Mouse (Mus musculus) thymus, postnatal 4 days (tissue): ENCODE measurements around the gene Serbp1.
"Not testable (repeated sequence)": the region's sequence is repeated elsewhere in the genome, so short reads cannot be mapped to it uniquely, and the experiment has no call there.

Source experiments
- DNase-seq: peaks from one replicate; pipeline ENCODE4 v3.0.0; 2021

The Serbp1 gene

DNA sequence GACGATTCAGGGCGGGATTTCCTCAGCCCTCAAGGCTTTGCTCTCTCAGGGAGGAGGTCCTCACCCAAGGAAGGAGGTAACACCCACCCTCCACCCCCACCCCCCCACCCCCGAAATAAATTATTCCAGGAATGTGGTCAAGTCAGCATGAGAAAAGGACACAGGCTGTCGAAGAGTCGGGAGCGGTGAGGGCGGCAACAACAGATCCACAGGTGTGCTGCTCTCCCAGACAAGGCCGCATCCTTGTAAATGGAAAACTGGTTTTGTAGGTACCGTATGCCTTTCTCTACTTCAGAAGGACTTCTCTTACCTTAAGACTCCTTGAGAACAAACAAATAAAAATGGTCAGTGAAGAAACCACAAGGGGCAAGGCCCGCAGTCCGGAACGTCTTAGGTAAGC lies at the start of gene Serbp1:
Gene Serbp1 (plus strand): TSS at position 200 of the 400 bp plus-strand sequence.
- no peak for DNase-seq

DNA sequence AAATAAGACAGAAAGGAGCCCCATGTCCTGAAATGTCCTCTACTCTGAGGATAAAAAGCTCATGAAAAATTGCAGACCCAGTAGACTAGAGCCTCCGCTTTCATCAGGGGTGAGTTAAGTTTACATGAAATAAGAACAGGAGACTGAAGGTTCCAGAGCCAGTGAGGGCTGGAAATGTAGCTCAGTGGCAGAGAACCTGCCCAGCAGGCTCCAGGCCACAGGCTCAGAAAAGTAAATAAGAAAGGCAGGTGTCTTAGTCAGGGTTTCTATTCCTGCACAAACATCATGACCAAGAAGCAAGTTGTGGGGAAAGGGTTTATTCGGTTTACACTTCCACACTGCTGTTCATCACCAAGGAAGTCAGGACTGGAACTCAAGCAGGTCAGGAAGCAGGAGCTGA lies 44.4 kb upstream of the Serbp1 start:
- no peak for DNase-seq

DNA sequence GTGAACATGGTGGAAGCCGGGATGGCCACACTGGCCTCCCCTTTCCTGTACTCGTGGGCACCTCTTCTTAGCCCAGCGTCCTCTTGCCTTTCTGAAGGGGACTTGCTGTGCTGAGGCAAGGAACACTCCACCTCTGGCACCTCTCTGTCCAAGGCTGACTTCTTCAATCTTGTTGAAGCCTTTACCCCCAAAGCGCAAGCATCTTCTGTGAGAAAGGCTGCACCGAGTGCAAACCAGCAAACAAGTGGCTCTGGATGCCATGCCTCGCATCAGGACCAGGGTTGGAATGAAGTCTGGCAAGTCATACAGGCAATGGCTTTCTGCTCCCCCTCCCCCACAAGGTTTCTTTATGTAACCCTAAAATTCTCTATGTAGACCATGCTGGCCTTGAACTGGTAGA lies 43.4 kb upstream of the Serbp1 start:
- DNase-seq = no peak

DNA sequence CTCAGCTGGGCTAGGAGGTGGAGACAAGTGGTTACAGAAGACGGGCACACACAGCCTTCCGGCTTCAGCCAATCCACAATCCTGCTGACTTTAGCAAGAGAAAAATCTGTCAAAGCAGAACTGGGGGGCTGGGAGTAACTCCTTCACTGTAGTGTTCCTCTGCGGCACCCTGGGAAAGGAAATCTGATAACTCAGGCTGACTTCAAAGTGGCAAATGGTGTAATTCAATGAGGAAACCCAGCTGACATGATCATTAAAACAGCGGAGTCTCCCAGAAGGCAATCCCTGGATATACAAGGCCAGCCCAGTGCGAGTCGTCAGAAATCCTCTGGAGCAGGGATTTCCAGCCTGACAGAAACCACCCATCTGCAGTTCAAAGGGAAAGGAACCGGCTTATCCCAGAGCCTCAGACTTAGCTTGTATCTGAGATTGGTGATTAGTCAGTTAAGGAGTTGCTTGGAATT lies 42.8 kb upstream of the Serbp1 start:
- no peak for DNase-seq

DNA sequence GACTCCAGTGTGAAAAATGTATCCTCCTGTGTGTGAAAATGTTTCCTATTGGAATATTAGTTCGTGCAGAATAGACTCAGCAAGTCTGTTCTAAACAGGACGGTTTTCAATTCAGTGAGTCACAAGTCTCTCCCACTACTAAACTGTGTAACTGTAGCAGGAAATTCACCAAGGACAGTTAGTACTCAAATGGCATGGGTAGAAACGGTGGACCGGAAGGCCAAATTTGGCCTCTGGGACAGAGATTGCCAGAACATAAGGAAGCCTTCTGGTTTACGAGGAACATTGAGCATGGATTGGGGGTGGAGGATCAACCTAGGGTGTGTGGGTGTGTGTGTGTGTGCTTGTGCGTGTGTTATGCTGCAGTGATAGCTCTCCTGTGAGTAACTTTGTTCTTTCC lies 41.2 kb upstream of the Serbp1 start:
- no peak for DNase-seq

DNA sequence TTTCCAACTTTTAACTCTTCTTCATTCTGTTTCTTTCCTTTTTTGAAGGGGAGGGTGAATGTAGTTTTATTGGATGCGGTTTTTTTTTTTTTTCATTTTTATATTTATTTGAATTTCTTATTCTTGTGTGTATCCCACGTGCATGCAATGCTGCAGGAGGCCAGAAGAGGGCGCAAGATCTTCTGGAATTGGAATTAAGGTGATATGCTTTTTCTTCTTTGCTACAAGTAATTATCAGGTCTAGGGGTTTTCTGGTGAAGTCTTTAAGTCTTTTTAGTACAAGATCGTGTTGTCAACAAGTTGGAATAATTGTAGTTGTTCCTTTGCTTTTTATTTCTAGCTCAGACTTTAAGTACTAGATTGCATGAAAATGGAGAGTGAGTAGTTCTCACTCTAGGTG lies 39.9 kb upstream of the Serbp1 start:
- DNase-seq = peak; percentile 76

DNA sequence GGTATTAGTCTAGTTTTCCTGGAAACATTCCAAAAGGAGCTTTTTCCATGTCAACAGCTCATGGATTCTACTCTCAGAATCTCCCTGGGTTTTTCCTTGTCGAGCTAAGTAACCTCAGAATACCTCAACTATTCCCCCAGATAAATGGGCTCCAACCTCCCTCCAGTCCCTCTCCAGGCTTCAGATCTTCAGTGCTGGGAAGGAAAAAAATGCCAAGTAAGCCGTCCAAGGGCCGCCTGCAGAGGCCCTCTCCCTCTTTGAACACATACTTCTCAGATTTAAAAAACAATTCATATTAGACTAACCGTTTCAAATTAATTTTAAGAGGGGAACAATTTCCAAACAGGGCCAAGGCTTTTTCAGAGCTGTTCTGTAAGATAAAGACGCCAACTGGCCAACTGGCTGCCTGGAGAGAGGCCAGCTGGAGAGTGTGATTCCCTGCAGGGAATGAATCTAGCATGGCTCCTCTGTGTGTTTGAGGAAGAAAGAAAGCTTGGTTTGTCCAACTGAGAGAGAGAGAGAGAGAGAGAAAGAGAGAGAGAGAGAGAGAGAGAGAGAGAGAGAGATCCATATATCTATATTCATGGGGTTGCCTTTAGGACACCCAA lies 37.2 kb upstream of the Serbp1 start:
- DNase-seq = no peak

DNA sequence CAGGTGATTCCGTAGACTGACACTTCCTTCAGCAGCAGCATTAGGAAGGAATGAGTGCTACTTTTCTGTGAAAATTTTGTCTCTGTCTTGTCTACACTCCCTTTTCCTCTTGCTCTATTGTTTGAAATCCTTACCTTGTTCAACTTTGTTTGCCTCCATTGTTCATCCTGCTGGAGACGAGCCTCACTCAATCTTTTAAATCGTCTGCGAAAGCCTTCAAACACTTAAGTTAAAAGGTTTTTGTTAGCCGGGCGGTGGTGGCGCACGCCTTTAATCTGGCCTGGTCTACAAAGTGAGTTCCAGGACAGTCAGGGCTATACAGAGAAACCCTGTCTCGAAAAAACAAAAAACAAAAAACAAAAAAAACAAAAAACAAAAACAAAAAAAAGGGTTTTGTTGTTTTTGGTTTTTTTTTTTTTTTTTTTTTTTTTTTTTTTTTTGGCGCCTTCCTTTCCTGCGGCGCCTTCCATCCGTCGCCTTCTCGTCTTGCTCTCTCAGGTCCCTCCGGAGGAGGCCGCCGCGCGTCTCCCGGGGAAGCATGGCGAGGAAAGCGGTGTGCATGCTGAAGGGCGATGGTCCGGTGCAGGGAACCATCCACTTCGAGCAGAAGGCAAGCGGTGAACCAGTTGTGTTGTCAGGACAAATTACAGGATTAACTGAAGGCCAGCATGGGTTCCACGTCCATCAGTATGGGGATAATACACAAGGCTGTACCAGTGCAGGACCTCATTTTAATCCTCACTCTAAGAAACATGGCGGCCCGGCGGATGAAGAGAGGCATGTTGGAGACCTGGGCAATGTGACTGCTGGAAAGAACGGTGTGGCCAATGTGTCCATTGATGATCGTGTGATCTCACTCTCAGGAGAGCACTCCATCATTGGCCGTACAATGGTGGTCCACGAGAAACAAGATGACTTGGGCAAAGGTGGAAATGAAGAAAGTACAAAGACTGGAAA lies 32.6 kb upstream of the Serbp1 start:
- no peak for DNase-seq

DNA sequence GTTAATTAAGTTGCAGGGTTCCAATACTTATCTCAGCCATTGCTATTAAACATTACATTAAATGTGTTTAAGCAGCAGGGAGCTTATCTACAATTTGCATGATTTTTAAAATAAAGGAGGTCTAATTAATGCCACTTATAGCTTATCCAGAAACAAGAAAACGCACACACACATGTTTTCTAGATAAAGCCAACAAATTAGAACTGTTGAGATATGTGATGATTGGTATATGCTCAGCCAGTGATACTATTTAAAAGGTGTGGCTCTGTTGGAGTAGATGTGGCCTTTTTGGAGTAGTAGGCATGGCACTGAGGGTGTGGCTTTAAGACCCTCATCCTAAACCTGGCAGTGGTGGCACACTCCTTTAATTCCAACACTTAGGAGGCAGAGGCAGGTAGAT lies 25.6 kb upstream of the Serbp1 start:
- no peak for DNase-seq

DNA sequence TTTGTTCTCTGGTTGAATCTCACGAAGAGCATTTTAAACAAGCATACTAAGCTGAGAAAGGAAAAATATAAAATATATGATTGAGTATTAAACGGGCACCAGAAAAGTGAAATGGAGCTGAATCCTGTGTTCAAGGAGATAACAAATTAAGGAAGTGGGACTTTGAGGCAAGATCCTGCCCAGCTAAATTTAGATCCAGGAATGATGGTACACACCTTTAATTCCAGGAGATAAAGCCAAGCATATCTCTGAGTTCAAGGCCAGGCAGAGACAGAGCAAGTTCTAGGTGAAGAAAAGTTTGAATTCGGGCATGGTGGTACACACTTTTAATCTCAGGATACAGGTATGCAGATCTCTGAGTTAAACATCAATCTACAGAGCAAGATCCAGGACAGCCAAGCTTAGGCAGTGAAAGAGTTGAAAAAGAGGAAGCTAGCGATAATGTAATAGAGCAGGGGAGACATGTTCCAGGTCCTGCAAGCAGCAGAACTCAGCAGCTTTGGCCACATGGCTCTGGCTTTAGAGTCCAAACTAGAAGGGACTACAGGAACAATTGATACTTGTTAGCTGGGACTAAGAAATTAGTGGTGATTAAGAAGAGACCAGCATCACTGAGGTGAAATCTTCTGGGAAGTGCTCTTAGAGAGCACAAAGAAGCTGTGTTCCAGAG lies 24.4 kb upstream of the Serbp1 start:
- DNase-seq = no peak

DNA sequence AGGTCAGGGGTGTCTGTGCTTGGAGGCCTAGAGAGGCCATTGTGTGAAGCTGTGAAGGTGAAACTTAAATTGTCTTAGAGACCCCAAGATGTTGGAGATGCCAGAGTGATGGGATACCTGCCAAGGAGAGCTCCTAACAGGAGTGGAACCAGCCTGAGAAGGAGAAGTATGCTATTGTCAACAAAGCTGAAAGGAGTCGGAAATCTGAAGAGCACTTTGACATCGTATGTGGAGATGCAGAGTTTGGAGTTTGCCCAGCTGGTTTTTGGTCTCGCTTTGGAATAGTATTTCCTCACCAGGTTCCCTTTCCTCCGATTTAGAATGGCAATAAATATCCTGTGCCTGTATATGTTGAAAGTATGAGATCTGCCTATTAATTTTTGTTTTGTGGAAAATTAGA lies 20.6 kb upstream of the Serbp1 start:
- no peak for DNase-seq

DNA sequence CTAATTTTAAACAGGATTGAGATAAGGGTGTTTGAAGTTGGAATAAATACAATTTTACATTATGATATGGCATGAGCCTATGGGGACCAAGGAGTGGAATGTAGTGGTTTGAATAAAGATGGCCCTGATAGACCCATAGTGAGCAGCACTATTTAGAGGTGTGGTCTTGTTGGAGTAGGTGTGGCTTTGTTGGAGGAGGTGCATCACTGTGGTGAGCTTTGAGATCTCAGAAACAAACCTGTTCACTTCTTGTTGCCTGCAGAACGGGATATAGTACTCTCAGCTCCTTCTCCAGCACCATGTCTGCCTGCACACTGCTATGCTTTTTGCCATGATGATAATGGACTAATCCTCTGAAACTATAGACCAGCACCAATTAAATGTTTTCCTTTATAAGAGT lies 20.1 kb upstream of the Serbp1 start:
- DNase-seq = no peak

DNA sequence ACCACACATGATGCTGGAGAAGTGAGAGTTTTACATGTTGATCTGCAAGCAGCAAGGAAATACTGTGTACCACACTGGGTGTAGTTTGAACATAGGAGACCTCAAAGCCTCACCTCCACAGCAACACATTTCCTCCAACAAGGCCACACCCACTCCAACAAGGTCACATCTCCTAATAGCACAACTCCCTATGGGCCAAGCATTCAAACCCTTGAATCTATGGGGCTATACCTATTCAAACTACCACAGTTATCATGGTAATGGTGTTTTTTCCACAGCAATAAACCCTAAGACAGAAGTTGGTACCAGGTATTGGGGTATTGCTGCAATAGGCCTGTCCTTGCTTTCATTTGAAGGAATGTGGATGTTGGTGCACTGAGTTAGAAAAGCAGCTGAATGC lies 19.4 kb upstream of the Serbp1 start:
- DNase-seq = no peak

DNA sequence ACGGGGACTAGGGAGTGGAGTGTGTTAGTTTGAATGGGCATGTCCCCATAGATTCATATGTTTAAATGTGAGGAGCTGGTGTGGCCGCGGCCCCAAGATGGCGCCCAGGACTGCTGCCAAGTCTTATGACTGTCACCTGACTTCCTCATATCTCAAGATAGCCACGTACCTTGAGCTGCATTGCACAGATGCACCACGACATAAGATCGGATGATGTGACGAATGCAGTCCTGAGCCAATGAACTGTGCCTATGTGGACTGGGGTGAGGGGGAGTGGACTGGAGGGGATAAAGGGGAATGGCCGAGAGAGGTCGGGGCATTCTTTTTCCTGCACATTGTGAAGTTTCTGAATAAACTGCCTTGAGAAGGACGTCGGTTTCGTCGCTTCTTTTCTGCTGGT lies 18.0 kb upstream of the Serbp1 start:
- not testable (repeated sequence) for DNase-seq

DNA sequence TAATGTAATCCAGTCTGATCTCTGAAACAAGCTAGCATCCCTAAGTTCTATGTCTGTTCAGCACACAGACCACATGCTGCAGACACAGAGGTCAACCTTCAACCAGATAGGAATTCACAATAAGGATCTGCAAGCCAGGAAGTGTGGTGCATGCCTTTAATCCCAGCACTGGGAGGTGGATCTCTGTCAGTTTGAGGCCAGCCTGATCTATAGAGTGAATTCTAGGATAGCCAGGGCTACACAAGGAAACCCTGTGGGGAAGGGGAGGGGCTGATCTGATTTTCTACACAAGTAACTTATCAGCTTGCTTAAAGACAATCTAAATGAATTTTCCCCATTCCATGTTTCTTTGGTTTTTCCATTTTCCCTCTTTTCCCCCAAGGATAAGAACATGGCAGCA lies 17.2 kb upstream of the Serbp1 start:
- no peak for DNase-seq

DNA sequence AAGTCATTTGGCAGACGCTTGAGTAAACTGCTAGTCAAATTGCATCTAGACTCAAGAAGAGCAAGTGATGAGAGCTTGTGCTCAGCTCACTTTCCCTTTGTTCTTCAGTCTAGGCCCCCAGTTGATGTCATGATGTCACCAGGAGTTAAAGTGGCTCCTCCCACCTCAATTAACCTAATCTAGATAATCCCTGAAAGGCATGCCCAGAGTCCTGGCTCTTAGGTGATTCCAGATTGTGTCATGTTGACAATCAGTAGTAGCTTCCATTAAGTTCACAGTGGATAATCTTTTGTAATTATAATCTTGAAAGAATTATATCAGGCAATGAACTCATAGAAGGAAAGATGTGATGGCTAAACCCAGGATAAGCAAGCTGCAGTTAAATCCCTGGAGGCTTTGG lies 14.9 kb upstream of the Serbp1 start:
- DNase-seq = no peak

DNA sequence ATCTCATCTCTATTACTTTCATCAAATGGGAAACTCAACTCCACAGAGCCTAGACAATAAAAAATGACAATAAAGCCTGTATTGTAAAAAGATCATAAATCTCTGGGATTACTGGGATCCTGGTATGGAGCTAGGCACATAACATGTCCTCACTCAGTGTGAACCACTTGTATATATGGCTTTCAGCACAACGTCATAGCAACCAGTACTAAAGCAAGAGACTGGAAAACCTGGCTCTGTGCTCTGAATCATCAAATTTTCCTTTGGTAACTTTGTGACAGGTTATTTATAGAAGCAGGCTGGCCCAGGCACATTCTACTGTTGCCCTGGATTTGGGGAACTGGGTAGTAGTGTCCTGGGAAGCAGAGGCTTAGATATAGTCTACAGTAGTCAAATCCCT lies 14.5 kb upstream of the Serbp1 start:
- DNase-seq = no peak

DNA sequence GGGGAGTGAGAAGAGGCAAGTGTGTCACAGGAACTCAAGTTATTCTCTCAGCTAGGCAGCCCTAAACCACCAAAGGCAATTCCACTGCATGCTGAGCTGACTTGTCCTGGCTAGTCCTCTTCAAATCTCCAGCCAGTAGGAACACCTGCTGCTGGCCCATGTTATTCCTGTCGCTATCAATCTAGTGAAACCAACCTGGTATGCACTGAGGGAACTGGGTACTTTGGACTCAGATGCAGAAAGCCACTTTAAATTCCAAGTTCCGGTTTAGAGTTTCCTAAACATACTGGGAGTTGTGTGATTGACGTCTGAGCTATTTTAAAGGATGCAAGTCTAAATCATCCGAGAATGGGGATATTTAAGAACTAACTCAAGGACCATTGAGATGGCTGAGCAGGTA lies 11.7 kb upstream of the Serbp1 start:
- DNase-seq = no peak

DNA sequence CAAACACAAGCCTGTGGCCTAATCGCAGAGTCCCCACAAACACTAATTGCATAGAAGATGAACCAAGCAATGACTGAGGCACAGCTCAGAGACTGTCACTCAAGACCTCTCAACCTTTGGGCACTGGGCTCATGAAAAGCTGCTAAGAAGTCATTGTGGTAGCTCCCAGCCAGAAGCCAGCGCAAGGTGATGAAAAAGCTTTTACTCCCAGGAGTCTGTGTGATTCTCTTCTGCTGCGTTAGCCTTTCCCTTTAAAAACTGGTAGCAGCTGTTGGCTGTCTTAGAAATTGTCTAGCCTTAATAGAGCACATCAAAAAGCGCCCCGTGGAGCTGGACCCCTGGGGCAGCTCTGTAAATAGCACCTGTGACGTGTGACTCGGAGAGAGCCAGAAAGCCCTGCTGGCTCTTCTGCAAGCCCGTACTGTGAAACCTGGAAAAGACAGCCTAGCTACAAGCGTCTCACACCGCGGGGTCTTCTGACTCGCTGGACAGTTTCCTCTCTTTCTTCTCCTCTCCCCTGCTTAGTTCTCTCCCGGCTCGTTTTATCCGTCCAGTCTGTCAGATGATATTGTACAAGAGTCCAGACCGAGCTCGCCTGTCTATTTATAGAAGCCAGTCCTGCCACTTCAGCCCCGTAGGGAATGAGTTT lies 9.4 kb upstream of the Serbp1 start:
- DNase-seq = no peak

DNA sequence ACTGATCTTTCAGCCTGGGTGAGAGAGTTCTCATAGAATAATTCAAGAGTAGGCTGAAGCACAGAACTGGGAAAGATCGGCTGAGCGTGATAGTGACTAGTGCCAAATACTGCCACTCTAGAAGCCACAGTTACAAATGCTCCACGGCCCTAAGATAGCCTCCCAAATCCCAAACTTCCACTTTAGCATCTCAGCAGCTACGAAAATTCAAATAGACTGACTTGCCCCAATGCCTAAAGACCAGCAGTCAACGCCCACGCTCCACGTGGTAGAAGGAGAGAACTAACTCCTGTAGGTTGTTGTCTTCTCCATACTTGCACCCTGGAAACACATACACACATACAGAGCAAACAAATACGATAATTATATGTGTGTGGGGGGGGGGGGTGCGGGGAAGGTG lies 8.5 kb upstream of the Serbp1 start:
- DNase-seq = no peak

DNA sequence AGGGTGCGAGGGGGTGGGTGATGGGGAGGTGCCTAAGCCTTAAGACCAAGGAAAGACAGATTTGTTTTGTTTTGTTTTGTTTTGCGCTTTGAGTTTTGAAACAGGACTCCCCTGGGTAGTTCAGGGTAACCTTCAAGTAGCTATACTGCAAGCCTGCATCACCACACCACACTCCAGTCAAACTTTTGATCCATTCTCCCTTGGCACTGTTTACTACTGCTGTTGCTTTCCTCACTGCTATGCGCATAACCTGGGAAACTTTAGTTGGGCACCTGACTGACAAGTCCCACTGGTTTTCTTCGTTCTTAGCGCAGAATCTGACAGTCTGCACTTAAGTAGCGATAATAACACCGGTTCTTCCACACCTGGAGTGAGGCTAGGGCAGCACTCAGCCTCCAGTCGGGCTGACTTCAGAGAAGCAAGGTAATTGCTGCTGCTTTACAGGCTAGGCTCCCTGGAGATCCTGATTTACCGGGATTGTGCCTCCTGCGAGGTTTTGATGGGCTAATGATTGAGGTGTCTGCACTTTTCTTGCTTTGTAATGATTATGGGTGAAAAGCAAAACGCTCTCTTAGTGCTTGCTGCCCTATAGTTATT lies 8.0 kb upstream of the Serbp1 start:
- DNase-seq = no peak

DNA sequence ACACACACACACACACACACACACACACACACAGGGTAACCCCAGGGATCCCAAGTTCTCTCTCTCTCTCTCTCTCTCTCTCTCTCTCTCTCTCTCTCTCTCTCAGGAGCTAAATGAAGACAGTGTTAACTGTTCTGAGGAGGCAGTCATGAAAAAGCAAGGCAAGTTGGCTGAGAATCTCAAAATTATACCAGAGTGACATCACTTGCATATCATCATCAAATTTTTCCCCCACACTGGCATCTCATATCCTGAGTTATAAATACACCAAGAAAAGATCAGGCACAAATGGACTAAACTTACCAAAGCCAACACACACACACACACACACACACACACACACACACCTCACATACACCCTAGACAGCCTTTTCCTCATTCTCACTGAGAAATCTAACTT lies 7.0 kb upstream of the Serbp1 start:
- no peak for DNase-seq

DNA sequence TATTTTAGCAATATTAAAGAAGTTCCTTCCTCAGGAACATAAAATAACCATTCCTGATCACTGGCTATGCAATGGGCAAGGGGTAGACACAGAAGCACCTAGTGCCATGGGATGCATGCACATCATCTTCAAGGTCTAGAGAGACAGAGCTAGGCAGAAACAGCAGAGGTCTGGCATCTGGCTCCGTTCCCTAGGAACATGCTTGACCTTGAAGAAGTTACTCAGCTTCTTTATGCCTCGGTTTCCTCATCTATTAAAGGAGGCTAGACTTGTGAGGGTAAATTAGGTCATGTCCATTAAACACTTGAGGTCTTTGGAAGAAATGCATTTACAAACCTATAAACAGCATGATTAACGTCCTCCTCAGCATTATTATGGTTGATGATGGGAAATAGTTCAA lies 2.3 kb upstream of the Serbp1 start:
- DNase-seq = no peak
